Mouse (Mus musculus): Measurements from ENCODE around the gene Slc47a2. TPM values are rescaled to one million over a fixed set of nuclear protein-coding genes. Genes with fewer than 3 reads are reported as not detected.

Slc47a2 gene
- polyA plus RNA-seq, 1 experiment from 2014 or later = 0.06 TPM

- no peaks in the 10 kb centered on the region for H3K27me3 ChIP-seq
- H3K9me3 ChIP-seq = no peaks in the 10 kb centered on the region
- ATAC-seq (ENCODE audit: low FRiP score, low read depth) = no peak
- H3K4me1 ChIP-seq = no peaks in the 10 kb centered on the region
- WGBS = 79% methylated on average over 6 of the region's 6 CpGs
- H3K4me2 ChIP-seq (replicated peaks) = no peak overlapping the region
- H3K4me3 ChIP-seq = no peak overlapping the region
- H3K27ac ChIP-seq = no peak overlapping the region
- H3K9ac ChIP-seq = no peak overlapping the region
- H3K36me3 ChIP-seq = no peaks in the 10 kb centered on the region
These were observed 21.4 kb upstream of the Slc47a2 start for GRCm38 (mm10) chr11:61364096-61364495.

- H3K4me2 ChIP-seq (replicated peaks) = no peak overlapping the region
- no peaks in the 10 kb centered on the region for H3K36me3 ChIP-seq
- no peak overlapping the region for H3K4me3 ChIP-seq
- no peaks in the 10 kb centered on the region for H3K27me3 ChIP-seq
- H3K4me1 ChIP-seq = 0 out of 2 replicates have a peak, but pooled peaks cover 1% of the 10 kb centered on the region
- H3K9me3 ChIP-seq = no peaks in the 10 kb centered on the region
- H3K27ac ChIP-seq = no peak overlapping the region
- 93% methylated on average over 11 of the region's 11 CpGs for WGBS
- ATAC-seq (ENCODE audit: low FRiP score, low read depth) = no peak
- no peak overlapping the region for H3K9ac ChIP-seq
These were observed 19.0 kb upstream of the Slc47a2 start for GRCm38 (mm10) chr11:61361515-61362190.

DNA sequence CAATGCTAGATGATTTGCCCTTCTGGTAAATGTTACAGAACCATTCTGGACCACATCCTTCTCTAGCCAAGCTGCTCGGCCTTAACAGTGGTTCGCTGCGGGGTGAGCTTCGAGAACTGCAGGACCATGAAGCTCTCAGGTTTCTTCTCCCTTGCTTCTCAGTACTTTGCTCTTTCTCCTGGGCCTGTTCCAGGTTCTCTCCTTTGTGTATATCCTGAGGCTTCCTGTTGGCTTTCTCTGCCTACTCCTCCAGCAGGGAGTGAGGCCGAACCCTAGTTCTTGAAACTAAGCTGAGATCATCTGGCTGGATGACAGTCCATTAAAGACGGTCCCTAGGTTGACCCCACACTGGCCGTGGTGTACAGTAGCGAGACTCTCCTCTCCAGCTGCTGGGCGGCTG, 13.9 kb upstream of the Slc47a2 start:
- Histone ChIP-seq H3K4me1 (peaks cover 9% of the 10 kb centered on the region; the same call in 1 of the 2 replicates), H3K36me3 (no peaks in the 10 kb centered on the region), H3K9me3 (no peaks in the 10 kb centered on the region), H3K4me3 (no peak overlapping the region), H3K4me2 (replicated peaks) (no peak overlapping the region), H3K27me3 (no peaks in the 10 kb centered on the region), H3K9ac (no peak overlapping the region), H3K27ac (no peak overlapping the region)
- WGBS = 73% methylated on average over 9 of the region's 9 CpGs
- ATAC-seq (ENCODE audit: low FRiP score, low read depth) = no peak

DNA sequence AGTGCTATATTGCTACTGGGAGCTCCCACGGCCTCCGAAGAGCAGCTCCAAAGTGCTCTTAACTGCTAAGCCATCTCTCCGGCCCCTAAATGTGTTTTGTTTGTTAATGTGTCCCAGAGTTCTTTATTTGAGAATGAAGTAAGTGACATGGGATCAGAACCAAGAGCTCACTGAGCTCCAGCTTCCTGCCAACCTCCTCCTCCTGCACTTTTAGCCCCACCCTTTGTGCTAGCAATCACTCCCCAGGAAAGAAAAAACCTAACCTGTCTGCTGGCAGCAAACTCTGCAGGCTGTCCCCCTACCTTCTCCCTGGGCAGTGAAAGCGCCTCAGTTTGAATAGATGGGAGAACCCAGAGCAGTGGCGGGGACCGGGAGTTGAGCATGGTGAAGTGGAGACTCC, 13.5 kb upstream of the Slc47a2 start:
- Histone ChIP-seq H3K4me2 (replicated peaks) (no peak overlapping the region), H3K27me3 (no peaks in the 10 kb centered on the region), H3K4me3 (no peak overlapping the region), H3K4me1 (peaks cover 9% of the 10 kb centered on the region; the same call in 1 of the 2 replicates), H3K27ac (no peak overlapping the region), H3K36me3 (no peaks in the 10 kb centered on the region), H3K9me3 (no peaks in the 10 kb centered on the region), H3K9ac (no peak overlapping the region)
- WGBS = 65% methylated on average over 6 of the region's 6 CpGs
- ATAC-seq (ENCODE audit: low FRiP score, low read depth) = no peak

GRCm38 (mm10) chr11:61355351-61355750, 12.7 kb upstream of the Slc47a2 start:
- no peak for ATAC-seq (ENCODE audit: low FRiP score, low read depth)
- peaks cover 9% of the 10 kb centered on the region; the same call in 1 of the 2 replicates for H3K4me1 ChIP-seq
- no peak overlapping the region for H3K4me2 ChIP-seq (replicated peaks)
- no peaks in the 10 kb centered on the region for H3K27me3 ChIP-seq
- H3K9me3 ChIP-seq = no peaks in the 10 kb centered on the region
- H3K9ac ChIP-seq = no peak overlapping the region
- 85% methylated on average over 5 of the region's 5 CpGs for WGBS
- H3K4me3 ChIP-seq = no peak overlapping the region
- no peaks in the 10 kb centered on the region for H3K36me3 ChIP-seq
- no peak overlapping the region for H3K27ac ChIP-seq

DNA sequence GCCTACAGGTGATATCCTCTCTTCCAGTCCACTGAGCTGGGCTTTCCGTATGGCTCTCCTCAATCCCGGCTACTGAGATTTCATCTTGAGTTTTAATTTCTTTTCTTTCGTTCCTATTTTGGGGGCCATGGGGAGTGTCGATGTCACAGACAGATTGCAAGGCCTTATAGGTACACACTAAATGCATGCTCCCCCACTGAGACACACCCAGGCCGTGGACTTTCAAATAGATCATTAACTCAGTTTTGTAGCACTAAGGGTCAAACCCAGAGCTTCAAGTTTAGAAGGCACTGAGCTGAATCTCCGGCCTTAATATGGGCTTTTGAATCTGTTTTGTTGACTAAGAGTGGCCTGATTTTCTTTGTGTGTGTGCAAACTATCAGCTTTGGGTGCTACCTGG, 11.7 kb upstream of the Slc47a2 start:
- H3K4me2 ChIP-seq (replicated peaks) = no peak overlapping the region
- H3K4me1 ChIP-seq = peaks cover 9% of the 10 kb centered on the region; the same call in 1 of the 2 replicates
- H3K27me3 ChIP-seq = no peaks in the 10 kb centered on the region
- no peak overlapping the region for H3K27ac ChIP-seq
- 82% methylated on average over 6 of the region's 6 CpGs for WGBS
- H3K4me3 ChIP-seq = no peak overlapping the region
- no peak for ATAC-seq (ENCODE audit: low FRiP score, low read depth)
- H3K9ac ChIP-seq = no peak overlapping the region
- no peaks in the 10 kb centered on the region for H3K9me3 ChIP-seq
- no peaks in the 10 kb centered on the region for H3K36me3 ChIP-seq

DNA sequence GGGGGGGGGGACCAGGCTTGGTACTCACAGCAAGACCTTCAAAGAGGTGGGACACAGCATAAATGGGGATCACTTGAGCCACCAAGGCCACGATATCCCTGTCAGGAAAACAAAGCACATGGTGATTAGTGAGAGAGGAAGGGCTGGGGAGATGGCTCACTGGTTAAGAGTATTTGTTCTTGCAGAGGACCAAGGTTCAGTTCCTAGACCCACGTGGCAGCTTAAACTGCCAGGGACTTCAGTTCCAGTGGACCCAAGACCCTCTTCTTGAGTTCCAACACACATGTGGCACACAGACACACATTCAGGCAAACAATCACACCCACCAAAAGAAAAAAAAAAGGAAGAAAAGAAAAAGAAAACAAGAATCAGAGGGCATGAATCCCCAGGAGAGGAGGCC, 10.4 kb upstream of the Slc47a2 start:
- 60% methylated on average over 2 of the region's 2 CpGs for WGBS
- no peak for ATAC-seq (ENCODE audit: low FRiP score, low read depth)
- Histone ChIP-seq H3K4me1 (peaks cover 9% of the 10 kb centered on the region; the same call in 1 of the 2 replicates), H3K4me3 (no peak overlapping the region), H3K4me2 (replicated peaks) (no peak overlapping the region), H3K9ac (no peak overlapping the region), H3K36me3 (no peaks in the 10 kb centered on the region), H3K27me3 (peaks cover 3% of the 10 kb centered on the region; the same call in 1 of the 2 replicates), H3K9me3 (no peaks in the 10 kb centered on the region), H3K27ac (no peak overlapping the region)

DNA sequence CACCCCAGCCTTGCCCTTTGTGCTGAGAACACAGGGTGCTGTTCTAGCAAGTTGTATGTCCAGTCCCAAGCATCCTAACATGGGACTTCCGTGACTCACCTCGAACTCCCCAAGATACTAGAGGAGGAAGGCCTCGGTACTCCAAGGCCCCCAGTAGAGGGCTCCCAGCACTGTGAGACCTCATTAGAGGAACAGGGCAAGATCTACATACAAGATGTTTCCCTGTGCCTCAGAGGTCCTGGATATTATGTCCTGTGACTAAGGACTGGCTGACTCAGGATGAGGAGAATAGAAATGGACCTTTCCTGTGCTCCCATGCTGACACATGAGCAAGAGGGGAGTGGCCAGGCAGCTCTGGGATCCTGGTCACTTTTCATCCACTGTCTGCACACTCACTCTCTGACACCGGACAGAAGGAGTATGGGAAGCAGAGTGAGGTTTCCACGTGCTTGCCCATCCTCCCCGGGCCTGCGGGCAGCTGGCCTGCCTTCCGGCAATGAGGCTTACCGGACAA, 9.5 kb upstream of the Slc47a2 start:
- 62% methylated on average over 9 of the region's 9 CpGs for WGBS
- Histone ChIP-seq H3K4me1 (peaks cover 9% of the 10 kb centered on the region; the same call in 1 of the 2 replicates), H3K27ac (no peak overlapping the region), H3K36me3 (no peaks in the 10 kb centered on the region), H3K9ac (no peak overlapping the region), H3K27me3 (peaks cover 9% of the 10 kb centered on the region), H3K4me2 (replicated peaks) (no peak overlapping the region), H3K9me3 (no peaks in the 10 kb centered on the region), H3K4me3 (no peak overlapping the region)
- ATAC-seq (ENCODE audit: low FRiP score, low read depth) = no peak

- Histone ChIP-seq H3K4me1 (no peaks in the 10 kb centered on the region), H3K27me3 (peaks cover 32% of the 10 kb centered on the region), H3K36me3 (no peaks in the 10 kb centered on the region), H3K9me3 (no peaks in the 10 kb centered on the region), H3K4me3 (no peak overlapping the region), H3K9ac (no peak overlapping the region), H3K27ac (no peak overlapping the region), H3K4me2 (replicated peaks) (no peak overlapping the region)
- WGBS = 5% methylated on average over 8 of the region's 8 CpGs
- ATAC-seq (ENCODE audit: low FRiP score, low read depth) = no peak; the same call in 1 of the 2 replicates
These were observed 6.7 kb upstream of the Slc47a2 start for GRCm38 (mm10) chr11:61349337-61349736.

DNA sequence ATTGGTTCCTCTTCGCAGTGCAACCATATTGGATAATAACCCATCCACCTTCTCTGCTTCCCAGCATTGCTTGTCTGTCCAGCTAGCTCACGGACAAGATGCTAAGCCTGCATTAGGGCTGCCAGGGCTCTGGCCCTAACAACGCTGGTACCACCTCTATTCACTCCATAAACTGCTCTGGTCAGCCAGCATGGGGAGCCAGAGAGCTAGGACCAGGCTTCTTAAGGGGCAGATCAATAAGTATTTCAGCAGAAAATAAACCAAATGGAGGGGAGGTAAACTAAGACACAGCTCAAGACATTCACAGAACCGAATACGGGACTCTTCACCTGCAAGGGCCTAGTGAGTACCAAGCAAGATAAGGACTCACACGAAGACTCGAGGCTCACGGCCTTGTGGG, 3.5 kb upstream of the Slc47a2 start:
- Histone ChIP-seq H3K27me3 (peaks cover 64% of the 10 kb centered on the region), H3K27ac (no peak overlapping the region)

DNA sequence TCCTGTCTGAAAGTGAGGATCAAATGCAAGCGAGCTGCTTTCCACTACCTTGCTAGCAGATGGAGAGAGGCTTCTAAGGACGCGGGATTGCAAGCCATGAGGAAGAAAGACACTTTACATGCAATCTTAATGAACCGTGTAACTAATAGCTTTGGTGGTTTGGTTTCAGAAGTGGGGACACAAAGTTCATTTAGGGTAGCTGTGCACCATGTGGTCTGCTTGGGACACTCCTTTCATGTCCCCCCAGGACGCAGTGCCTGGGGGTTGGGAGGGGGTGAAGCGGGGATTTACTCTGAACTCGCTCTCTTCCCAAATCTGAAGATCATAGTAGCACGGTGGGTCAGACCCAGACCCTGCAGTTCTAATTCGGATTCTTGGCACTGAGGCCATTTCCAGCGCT, 689 bp downstream of the Slc47a2 start:
- Histone ChIP-seq H3K4me2 (replicated peaks) (peak overlapping the region; percentile 75), H3K27me3 (peaks cover 71% of the 10 kb centered on the region), H3K9me3 (no peaks in the 10 kb centered on the region), H3K4me3 (peak overlapping the region; percentile 47), H3K36me3 (no peaks in the 10 kb centered on the region), H3K9ac (no peak overlapping the region), H3K27ac (no peak overlapping the region), H3K4me1 (peaks cover 12% of the 10 kb centered on the region)
- no peak for ATAC-seq (ENCODE audit: low FRiP score, low read depth)
- 17% methylated on average over 10 of the region's 10 CpGs for WGBS

More for the DNA sequence above, 3.5 kb upstream of the Slc47a2 start:
- no peak overlapping the region for H3K4me2 ChIP-seq (replicated peaks)
- H3K9ac ChIP-seq = no peak overlapping the region
- H3K4me1 ChIP-seq = peaks cover 12% of the 10 kb centered on the region
- no peaks in the 10 kb centered on the region for H3K9me3 ChIP-seq
- no peak overlapping the region for H3K4me3 ChIP-seq
- H3K36me3 ChIP-seq = no peaks in the 10 kb centered on the region
- WGBS = 59% methylated on average over 8 of the region's 8 CpGs
- no peak for ATAC-seq (ENCODE audit: low FRiP score, low read depth)

- Histone ChIP-seq H3K27ac (no peak overlapping the region), H3K9ac (no peak overlapping the region), H3K4me3 (no peak overlapping the region), H3K4me1 (peaks cover 12% of the 10 kb centered on the region), H3K4me2 (replicated peaks) (no peak overlapping the region), H3K9me3 (no peaks in the 10 kb centered on the region), H3K36me3 (no peaks in the 10 kb centered on the region), H3K27me3 (peaks cover 66% of the 10 kb centered on the region)
- ATAC-seq (ENCODE audit: low FRiP score, low read depth) = no peak
- 82% methylated on average over 4 of the region's 4 CpGs for WGBS
These were observed 1.4 kb downstream of the Slc47a2 start for GRCm38 (mm10) chr11:61341233-61341632.

GRCm38 (mm10) chr11:61340374-61340773, 2.3 kb downstream of the Slc47a2 start:
- Histone ChIP-seq H3K4me3 (no peak overlapping the region), H3K36me3 (no peaks in the 10 kb centered on the region), H3K27ac (no peak overlapping the region), H3K4me1 (peaks cover 12% of the 10 kb centered on the region), H3K9ac (no peak overlapping the region), H3K4me2 (replicated peaks) (no peak overlapping the region), H3K27me3 (peaks cover 57% of the 10 kb centered on the region), H3K9me3 (no peaks in the 10 kb centered on the region)
- ATAC-seq (ENCODE audit: low FRiP score, low read depth) = no peak
- WGBS = 79% methylated on average over 4 of the region's 4 CpGs

Data from limb, embryonic 13.5 days (tissue).